Mouse (Mus musculus): ENCODE measurements around the gene Capn7.

The Capn7 gene

GRCm38 (mm10) chr14:31395629-31396199 is 59.3 kb downstream of the Capn7 start:
- DNase-seq (ENCODE audit: low read depth, low spot score), result no peak

GRCm38 (mm10) chr14:31396428-31396827 is 60.0 kb downstream of the Capn7 start:
- DNase-seq (ENCODE audit: low read depth, low spot score), result no peak

- DNase-seq (ENCODE audit: low read depth, low spot score), result no peak
Measured at GRCm38 (mm10) chr14:31397353-31397752, 60.9 kb downstream of the Capn7 start.

- DNase-seq (ENCODE audit: low read depth, low spot score), result no peak
Measured at GRCm38 (mm10) chr14:31397791-31398595, 61.6 kb downstream of the Capn7 start.

- DNase-seq (ENCODE audit: low read depth, low spot score), result no peak
Measured at GRCm38 (mm10) chr14:31398819-31399218, 62.4 kb downstream of the Capn7 start.

- DNase-seq (ENCODE audit: low read depth, low spot score), result no peak
Measured at GRCm38 (mm10) chr14:31399271-31399670, 62.8 kb downstream of the Capn7 start.

- DNase-seq (ENCODE audit: low read depth, low spot score), result no peak
Measured at GRCm38 (mm10) chr14:31400246-31400645, 63.8 kb downstream of the Capn7 start.

- no peak for DNase-seq (ENCODE audit: low read depth, low spot score)
Measured at GRCm38 (mm10) chr14:31400896-31401295, 64.5 kb downstream of the Capn7 start.

- DNase-seq (ENCODE audit: low read depth, low spot score), result no peak
Measured at GRCm38 (mm10) chr14:31401918-31402427, 65.5 kb downstream of the Capn7 start.

- no peak for DNase-seq (ENCODE audit: low read depth, low spot score)
Measured at GRCm38 (mm10) chr14:31402693-31403092, 66.3 kb downstream of the Capn7 start.

- no peak for DNase-seq (ENCODE audit: low read depth, low spot score)
Measured at GRCm38 (mm10) chr14:31403556-31403955, 67.1 kb downstream of the Capn7 start.

GRCm38 (mm10) chr14:31403995-31404394 is 67.6 kb downstream of the Capn7 start:
- no peak for DNase-seq (ENCODE audit: low read depth, low spot score)

GRCm38 (mm10) chr14:31404663-31405062 is 68.2 kb downstream of the Capn7 start:
- no peak for DNase-seq (ENCODE audit: low read depth, low spot score)

- no peak for DNase-seq (ENCODE audit: low read depth, low spot score)
Measured at GRCm38 (mm10) chr14:31405652-31406051, 69.2 kb downstream of the Capn7 start.

GRCm38 (mm10) chr14:31406154-31406810 is 69.8 kb downstream of the Capn7 start:
- no peak for DNase-seq (ENCODE audit: low read depth, low spot score)

GRCm38 (mm10) chr14:31407208-31407607 is 70.8 kb downstream of the Capn7 start:
- DNase-seq (ENCODE audit: low read depth, low spot score), result no peak

- no peak for DNase-seq (ENCODE audit: low read depth, low spot score)
Measured at GRCm38 (mm10) chr14:31407911-31408604, 71.6 kb downstream of the Capn7 start.

GRCm38 (mm10) chr14:31408666-31409065 is 72.2 kb downstream of the Capn7 start:
- no peak for DNase-seq (ENCODE audit: low read depth, low spot score)

GRCm38 (mm10) chr14:31410123-31410724 is 73.8 kb downstream of the Capn7 start:
- no peak for DNase-seq (ENCODE audit: low read depth, low spot score)

GRCm38 (mm10) chr14:31410737-31411136 is 74.3 kb downstream of the Capn7 start:
- DNase-seq (ENCODE audit: low read depth, low spot score), result no peak

- DNase-seq (ENCODE audit: low read depth, low spot score), result no peak
Measured at GRCm38 (mm10) chr14:31412651-31413056, 76.2 kb downstream of the Capn7 start.

Data from mesoderm, embryonic 11.5 days (tissue).